Mouse (Mus musculus) cortical plate, adult 2 months (tissue): Measurements from ENCODE around the gene Sf3b5. TPM values are rescaled to one million over a fixed set of nuclear protein-coding genes. Genes with fewer than 3 reads are reported as not detected.
A peak's percentile ranks its signal among the peaks of the same experiment; 100 is the strongest.

Experiments used
- H3K27ac ChIP-seq: fragments of 200-500 bp; 2 replicates; pipeline ENCODE4 v1.5.1; 2012; ENCODE audit warnings: low read length, control low read depth, inconsistent platforms; ENCODE audit not compliant: insufficient read depth
- H3K4me1 ChIP-seq: fragments of 200-500 bp; 2 replicates; pipeline ENCODE4 v1.6.1; 2011; ENCODE audit warnings: low read length; ENCODE audit not compliant: control insufficient read depth, insufficient read depth
- H3K4me3 ChIP-seq: fragments of 200-500 bp; 2 replicates; pipeline ENCODE4 v1.5.1; 2011; ENCODE audit warnings: mild to moderate bottlenecking, low read length, control low read depth; ENCODE audit not compliant: insufficient read depth
- CTCF ChIP-seq: fragments of 200-500 bp; IDR thresholded peaks from 2 replicates; pipeline ENCODE4 v1.5.1; 2011; ENCODE audit warnings: mild to moderate bottlenecking, control low read depth, low read length; ENCODE audit not compliant: insufficient read depth; ENCODE audit errors: extremely low read depth
- POLR2A ChIP-seq: fragments of 200-500 bp; IDR thresholded peaks from 2 replicates; pipeline ENCODE4 v1.6.1; 2011; ENCODE audit warnings: mild to moderate bottlenecking, low read length, control low read depth; ENCODE audit not compliant: insufficient read depth; ENCODE audit errors: extremely low read depth
- polyA plus RNA-seq: library from polyadenylated mRNA; depleted of rRNA; stranded (reverse); fragments of >200 nt; gene quantifications from 2 replicates; pipeline ENCODE4 v1.2.3, GENCODE M21; 2012; rRNA removed

The Sf3b5 gene
- 21.7 and 23.5 TPM in 2 replicates for polyA plus RNA-seq

DNA sequence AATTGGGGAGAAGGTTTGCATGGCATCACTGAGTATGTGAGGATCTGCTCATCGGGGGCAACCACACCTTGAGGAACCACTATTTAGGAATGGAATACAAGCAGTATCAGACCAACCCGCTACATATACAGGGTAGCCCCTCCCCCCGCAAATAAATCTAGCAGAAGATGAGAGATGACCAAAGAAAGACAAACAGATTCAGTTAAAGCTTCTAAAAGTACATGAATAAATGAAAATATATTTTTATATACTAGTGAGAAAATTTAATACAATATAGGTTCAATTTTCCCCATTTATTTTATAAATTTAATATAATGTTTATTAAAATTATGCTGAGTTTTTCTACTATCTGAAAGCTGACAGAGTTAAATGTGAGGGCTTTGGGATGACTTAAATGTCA is at the start of gene Sf3b5:
Sf3b5 (plus strand) TSS at position 301 of the 400 bp plus-strand sequence.
- Histone ChIP-seq H3K27ac (no peak within 1 kb of the TSS), H3K4me1 (peaks cover 1% of the 10 kb centered on the region; the same call in 1 of the 2 replicates)
- TF ChIP-seq POLR2A (no peak), CTCF (no peak)

DNA sequence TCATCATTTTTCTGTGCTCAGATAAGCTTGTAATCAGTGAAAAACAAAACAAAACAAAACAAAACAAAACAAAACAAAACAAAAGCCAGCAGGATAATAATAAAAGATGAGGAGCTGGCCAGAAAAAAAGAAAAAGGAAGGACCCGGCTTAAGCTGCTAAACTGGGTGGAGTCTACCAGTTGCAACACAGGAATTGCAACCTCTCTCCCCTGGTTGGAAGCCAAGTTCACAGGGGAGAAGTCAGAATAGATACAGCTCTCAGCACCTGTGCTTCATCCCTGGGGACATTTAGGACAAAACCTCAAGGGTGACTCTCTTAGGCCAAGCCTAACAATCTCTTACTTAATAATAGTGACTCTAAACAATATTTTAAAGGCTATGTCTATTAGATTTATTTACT is 49.3 kb upstream of the Sf3b5 start:
- H3K27ac ChIP-seq: no peak overlapping the region
- H3K4me1 ChIP-seq: no peaks in the 10 kb centered on the region
- H3K4me3 ChIP-seq: no peak overlapping the region
- no peak for TF ChIP-seq POLR2A
- TF ChIP-seq CTCF: no peak

More for the DNA sequence above, at the start of gene Sf3b5:
- H3K4me3 ChIP-seq: no peak within 1 kb of the TSS

DNA sequence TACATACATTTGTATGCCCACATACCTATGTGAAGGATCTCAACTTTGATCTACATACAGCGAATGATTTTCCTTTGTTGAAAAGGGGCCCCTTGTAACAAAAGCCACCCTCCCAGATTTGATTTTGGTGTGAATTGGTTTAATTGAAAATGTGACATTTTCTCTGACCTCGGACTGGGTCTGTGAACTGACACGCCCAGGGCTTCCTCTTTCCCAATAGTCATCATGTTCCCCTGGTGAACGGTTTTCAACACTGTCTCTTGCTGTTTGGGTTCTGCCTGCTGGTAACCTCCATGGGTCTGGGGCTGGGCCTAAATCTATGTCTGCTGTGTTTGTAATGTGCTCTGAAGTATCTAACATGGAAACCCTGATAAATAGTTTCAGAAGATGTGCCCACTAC is 47.9 kb upstream of the Sf3b5 start:
- no peak for TF ChIP-seq CTCF
- TF ChIP-seq POLR2A: no peak
- no peaks in the 10 kb centered on the region for H3K4me1 ChIP-seq
- H3K27ac ChIP-seq: no peak overlapping the region
- no peak overlapping the region for H3K4me3 ChIP-seq

DNA sequence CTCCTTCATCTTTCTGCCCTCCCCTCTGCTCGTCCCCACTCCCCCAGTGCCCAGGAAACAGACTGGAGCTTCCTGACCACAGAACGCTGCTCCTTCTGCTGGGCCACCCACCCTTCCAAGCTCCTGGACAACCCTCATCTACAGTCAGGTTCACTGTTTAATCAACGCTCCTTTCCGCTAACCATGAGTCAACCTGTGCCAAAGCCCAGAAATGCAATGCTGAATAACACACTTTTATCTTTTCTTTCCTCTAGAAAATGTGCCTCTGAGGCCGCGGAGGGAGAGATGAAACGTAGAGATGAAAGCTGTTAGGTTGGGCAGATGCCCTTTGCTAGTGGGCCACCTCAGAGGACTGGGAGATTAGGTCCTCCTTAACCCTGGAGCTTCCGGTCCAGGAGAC is 43.6 kb upstream of the Sf3b5 start:
- TF ChIP-seq CTCF (no peak), POLR2A (no peak)
- H3K4me1 ChIP-seq: no peaks in the 10 kb centered on the region
- no peak overlapping the region for H3K27ac ChIP-seq
- H3K4me3 ChIP-seq: no peak overlapping the region

DNA sequence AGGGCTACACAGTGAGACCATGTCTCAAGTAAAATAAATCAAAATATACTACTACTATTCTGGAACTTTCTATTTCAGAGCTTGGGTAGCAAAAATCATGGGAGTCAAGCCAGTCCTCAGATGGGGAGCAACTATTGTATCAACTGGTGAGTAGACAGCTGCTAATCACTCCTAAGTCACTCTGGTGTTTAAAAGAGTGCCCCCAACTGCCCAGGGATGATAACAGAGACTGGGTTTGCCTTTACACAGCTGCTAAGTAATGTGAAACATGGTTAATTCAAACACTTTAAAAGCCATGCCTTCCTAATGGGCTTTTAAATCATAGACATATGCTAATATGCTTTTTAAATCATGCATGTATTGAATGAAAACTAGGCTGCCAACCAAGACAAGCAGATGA is 42.9 kb upstream of the Sf3b5 start:
- TF ChIP-seq CTCF (no peak), POLR2A (no peak)
- no peaks in the 10 kb centered on the region for H3K4me1 ChIP-seq

DNA sequence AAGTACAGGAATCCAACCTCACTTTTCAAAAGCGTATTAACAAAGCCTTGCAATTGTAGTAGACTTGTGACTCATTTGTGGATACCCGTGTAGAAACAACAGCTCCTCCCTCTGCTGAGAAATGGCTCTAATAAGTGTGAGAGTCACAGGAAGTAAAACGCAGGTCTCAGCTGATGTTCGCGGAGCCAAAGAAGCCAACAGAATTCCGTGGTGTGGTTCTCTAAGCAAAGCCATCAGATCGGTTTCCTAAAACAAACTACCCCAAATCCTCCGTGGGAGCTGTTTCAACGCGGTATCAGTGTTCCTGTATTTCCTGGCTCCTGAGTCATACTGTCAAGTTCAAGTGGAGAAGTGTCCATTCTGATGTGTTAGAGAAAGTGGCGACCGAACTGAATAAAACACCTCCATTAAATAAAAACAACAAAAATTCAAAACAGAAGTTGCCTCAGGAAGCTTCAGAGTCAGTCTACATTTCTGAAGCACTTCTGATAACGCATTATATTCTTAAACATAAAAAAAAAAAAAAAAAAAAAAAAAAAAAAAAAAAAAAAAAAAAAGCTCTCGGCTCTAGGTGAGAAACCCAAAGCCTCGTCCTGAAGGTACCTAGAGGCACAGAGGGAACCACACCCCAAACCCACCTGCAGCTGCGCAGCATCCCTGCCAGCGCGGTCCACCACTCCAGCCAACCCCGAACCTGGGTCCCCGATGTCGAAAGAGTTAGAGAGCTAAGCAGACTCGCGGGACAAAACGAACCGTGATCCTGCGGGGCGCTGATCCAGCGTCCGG is 41.6 kb upstream of the Sf3b5 start:
- TF ChIP-seq POLR2A (no peak), CTCF (no peak)
- peak overlapping the region; percentile 41 for H3K4me3 ChIP-seq
- H3K4me1 ChIP-seq: no peaks in the 10 kb centered on the region

More for the DNA sequence above, 42.9 kb upstream of the Sf3b5 start:
- Histone ChIP-seq H3K4me3 (no peak overlapping the region), H3K27ac (no peak overlapping the region)

DNA sequence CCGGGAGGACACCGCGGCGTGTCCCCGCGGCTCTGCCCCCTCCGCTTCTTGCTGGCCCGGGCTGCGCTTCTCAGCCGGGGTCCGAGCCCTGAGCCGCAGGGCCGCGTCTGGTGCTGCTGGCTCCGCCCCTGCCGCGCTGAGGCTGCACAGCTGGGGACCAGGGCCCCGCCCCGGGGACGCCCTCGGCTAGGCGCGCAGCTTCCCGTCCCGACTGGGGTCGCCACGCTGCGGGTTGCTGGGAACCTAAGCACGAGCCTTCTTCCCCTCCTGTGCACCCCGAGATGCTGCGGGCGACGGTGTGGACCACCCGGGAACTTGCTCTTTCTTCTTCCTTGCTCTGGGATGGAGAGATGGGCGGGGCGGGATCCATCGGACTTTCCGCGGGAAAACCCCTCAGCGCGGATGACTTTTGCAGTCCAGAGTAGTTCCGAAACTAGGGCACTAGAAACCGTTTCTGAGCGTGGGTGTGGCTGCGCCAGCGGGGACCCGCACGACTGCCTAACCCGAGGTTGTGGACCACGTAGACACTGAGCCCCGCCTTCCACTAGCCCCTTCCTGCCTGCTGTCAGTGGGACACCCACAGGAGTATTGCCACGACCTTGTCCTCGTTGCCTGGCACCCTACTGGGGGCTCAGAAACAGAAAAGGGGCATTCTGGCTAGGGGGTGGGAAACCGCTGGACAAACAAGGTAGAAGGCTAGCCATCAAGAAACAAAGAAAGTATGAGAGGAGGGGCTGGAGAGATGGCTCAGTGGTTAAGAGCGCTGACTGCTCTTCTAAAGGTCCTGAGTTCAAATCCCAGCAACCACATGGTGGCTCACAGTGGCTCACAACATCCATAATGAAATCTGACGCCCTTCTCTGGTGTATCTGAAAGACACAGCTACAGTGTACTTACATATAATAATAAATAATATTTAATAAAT is 40.7 kb upstream of the Sf3b5 start, which contains the start of gene Stx11:
Stx11 (minus strand) TSS at position 148 of the 925 bp plus-strand sequence.
- peak within 1 kb of the TSS; percentile 41 for H3K4me3 ChIP-seq
- no peaks in the 10 kb centered on the region for H3K4me1 ChIP-seq
- H3K27ac ChIP-seq: no peak within 1 kb of the TSS
- no peak for TF ChIP-seq CTCF
- TF ChIP-seq POLR2A: no peak

More for the DNA sequence above, 41.6 kb upstream of the Sf3b5 start:
- no peak overlapping the region for H3K27ac ChIP-seq

DNA sequence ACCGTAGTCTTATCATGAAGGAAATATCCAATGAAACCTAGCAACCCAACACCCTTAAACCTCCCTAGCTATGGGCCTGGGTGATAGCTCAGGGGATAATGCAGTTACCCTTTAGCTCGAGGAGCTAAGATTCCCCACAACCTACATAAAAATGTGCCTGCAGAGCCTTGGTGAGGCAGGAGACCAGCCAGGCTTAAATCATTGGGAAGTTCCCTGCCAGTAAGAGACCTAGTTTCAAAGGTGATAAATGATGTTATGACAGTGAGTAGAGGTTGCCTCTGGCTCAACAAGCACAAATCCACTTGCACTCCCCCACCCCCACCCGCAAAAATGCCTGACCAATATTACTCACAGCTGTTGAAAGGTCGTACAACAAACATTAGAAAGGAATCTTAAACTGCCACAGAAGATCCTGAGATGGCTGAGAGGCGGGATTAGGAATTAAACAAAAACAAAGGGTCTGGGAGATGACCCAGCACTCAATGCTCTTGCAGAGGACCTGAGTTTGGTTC is 39.4 kb upstream of the Sf3b5 start:
- no peak for TF ChIP-seq POLR2A
- no peak for TF ChIP-seq CTCF
- Histone ChIP-seq H3K27ac (no peak overlapping the region), H3K4me1 (no peaks in the 10 kb centered on the region), H3K4me3 (no peak overlapping the region)

DNA sequence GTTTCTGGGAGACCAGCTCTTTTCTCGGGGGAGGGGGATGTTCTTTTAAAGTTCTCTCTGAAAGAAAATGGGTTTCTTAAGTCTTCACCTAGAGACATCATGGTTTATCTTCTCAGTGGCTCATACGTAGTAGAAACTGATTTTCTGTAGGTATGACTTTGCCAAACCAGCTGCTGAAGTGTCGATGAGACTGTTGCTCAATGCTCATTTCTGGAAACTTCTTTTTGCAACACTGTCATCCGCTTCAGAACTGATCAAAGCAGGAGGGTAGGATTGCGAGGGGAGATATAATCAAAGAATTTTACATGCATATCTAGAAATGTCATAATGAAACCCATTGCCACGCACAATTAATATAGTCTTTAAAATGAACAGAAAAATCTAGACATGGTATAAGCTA is 30.6 kb upstream of the Sf3b5 start:
- no peak overlapping the region for H3K27ac ChIP-seq
- no peak overlapping the region for H3K4me3 ChIP-seq
- TF ChIP-seq CTCF (no peak), POLR2A (no peak)
- H3K4me1 ChIP-seq: no peaks in the 10 kb centered on the region
